Mouse (Mus musculus) bone marrow macrophage, adult 2 months (primary cell): Measurements from ENCODE around the gene F9. TPM values are rescaled to one million over a fixed set of nuclear protein-coding genes. Genes with fewer than 3 reads are reported as not detected.
"Not testable (repeated sequence)": the region's sequence is repeated elsewhere in the genome, so short reads cannot be mapped to it uniquely, and the experiment has no call there.

Experiments
- H3K27ac ChIP-seq: 2 replicates; pipeline ENCODE4 v1.5.1; 2012; ENCODE audit warnings: low read depth, low read length; ENCODE audit not compliant: insufficient read depth
- H3K4me1 ChIP-seq: 2 replicates; pipeline ENCODE4 v1.6.1; 2012; ENCODE audit warnings: low read length; ENCODE audit not compliant: control insufficient read depth, insufficient read depth
- H3K4me3 ChIP-seq: 2 replicates; pipeline ENCODE4 v1.5.1; 2012; ENCODE audit warnings: mild to moderate bottlenecking, low read length, moderate library complexity; ENCODE audit not compliant: insufficient read depth
- CTCF ChIP-seq: IDR thresholded peaks from 2 replicates; pipeline ENCODE4 v1.5.1; 2012; ENCODE audit warnings: low read depth, mild to moderate bottlenecking, low read length, moderate library complexity
- POLR2A ChIP-seq: IDR thresholded peaks from 2 replicates; pipeline ENCODE4 v1.6.1; 2012; ENCODE audit warnings: mild to moderate bottlenecking, low read depth, low read length, borderline replicate concordance
- polyA plus RNA-seq: library from polyadenylated mRNA; stranded (reverse); fragments of >200 nt; gene quantifications from 2 replicates; pipeline ENCODE4 v1.2.4, GENCODE M21; 2012; ENCODE audit not compliant: missing spikeins, insufficient read depth, insufficient read length

Gene F9
- 0.77 and 1.2 TPM in 2 replicates for polyA plus RNA-seq

- H3K4me1 ChIP-seq = peaks cover 15% of the 10 kb centered on the region
- peak within 1 kb of the TSS; percentile 45 for H3K4me3 ChIP-seq
- TF ChIP-seq CTCF (no peak), POLR2A (no peak)
- H3K27ac ChIP-seq = peak within 1 kb of the TSS; percentile 87
Observed at GRCm38 (mm10) chrX:59999221-60000083, at the start of gene F9. Gene F9 (plus strand): TSS chrX:59999464.

GRCm38 (mm10) chrX:59969767-59970166 lies 29.5 kb upstream of the F9 start:
- H3K4me3 ChIP-seq, H3K4me1 ChIP-seq, H3K27ac ChIP-seq: not testable (repeated sequence)

GRCm38 (mm10) chrX:60000084-60000443 lies 800 bp downstream of the F9 start:
- Histone ChIP-seq H3K27ac (peak overlapping the region; percentile 87), H3K4me1 (peaks cover 15% of the 10 kb centered on the region), H3K4me3 (peak overlapping the region; percentile 39)
- no peak for TF ChIP-seq CTCF
- no peak for TF ChIP-seq POLR2A

GRCm38 (mm10) chrX:60001461-60001860 lies 2.2 kb downstream of the F9 start:
- Histone ChIP-seq H3K4me3 (no peak overlapping the region), H3K27ac (peak overlapping the region; percentile 87), H3K4me1 (peaks cover 15% of the 10 kb centered on the region)
- no peak for TF ChIP-seq POLR2A

- Histone ChIP-seq H3K27ac (no peak overlapping the region), H3K4me1 (no peaks in the 10 kb centered on the region), H3K4me3 (no peak overlapping the region)
- no peak for TF ChIP-seq CTCF
Observed at GRCm38 (mm10) chrX:60013084-60013676, 13.9 kb downstream of the F9 start.

GRCm38 (mm10) chrX:60014588-60014987 lies 15.3 kb downstream of the F9 start:
- no peaks in the 10 kb centered on the region for H3K4me1 ChIP-seq
- H3K4me3 ChIP-seq = no peak overlapping the region
- no peak overlapping the region for H3K27ac ChIP-seq
- TF ChIP-seq POLR2A = no peak
- TF ChIP-seq CTCF = no peak

GRCm38 (mm10) chrX:60021007-60021406 lies 21.7 kb downstream of the F9 start:
- no peak for TF ChIP-seq CTCF
- no peak for TF ChIP-seq POLR2A
- H3K4me1 ChIP-seq = peaks cover 8% of the 10 kb centered on the region; the same call in 1 of the 2 replicates

GRCm38 (mm10) chrX:60021595-60021994 lies 22.3 kb downstream of the F9 start:
- TF ChIP-seq POLR2A = no peak
- TF ChIP-seq CTCF = no peak

More at GRCm38 (mm10) chrX:60021007-60021406, 21.7 kb downstream of the F9 start:
- no peak overlapping the region for H3K4me3 ChIP-seq
- H3K27ac ChIP-seq = no peak overlapping the region

GRCm38 (mm10) chrX:60026654-60027053 lies 27.4 kb downstream of the F9 start:
- no peak overlapping the region for H3K27ac ChIP-seq
- H3K4me3 ChIP-seq = no peak overlapping the region
- no peak for TF ChIP-seq POLR2A
- no peak for TF ChIP-seq CTCF

More at GRCm38 (mm10) chrX:60021595-60021994, 22.3 kb downstream of the F9 start:
- H3K4me1 ChIP-seq = peaks cover 8% of the 10 kb centered on the region; the same call in 1 of the 2 replicates
- H3K27ac ChIP-seq = peak overlapping the region; percentile 43
- H3K4me3 ChIP-seq = no peak overlapping the region

GRCm38 (mm10) chrX:60054745-60055144 lies 55.5 kb downstream of the F9 start:
- no peaks in the 10 kb centered on the region for H3K4me1 ChIP-seq
- TF ChIP-seq CTCF (no peak), POLR2A (no peak)
- no peak overlapping the region for H3K4me3 ChIP-seq
- no peak overlapping the region for H3K27ac ChIP-seq

More at GRCm38 (mm10) chrX:60026654-60027053, 27.4 kb downstream of the F9 start:
- H3K4me1 ChIP-seq = peaks cover 8% of the 10 kb centered on the region; the same call in 1 of the 2 replicates

GRCm38 (mm10) chrX:60055185-60055584 lies 55.9 kb downstream of the F9 start:
- Histone ChIP-seq H3K4me1 (no peaks in the 10 kb centered on the region), H3K4me3 (no peak overlapping the region), H3K27ac (no peak overlapping the region)
- no peak for TF ChIP-seq CTCF
- TF ChIP-seq POLR2A = no peak
